Mouse (Mus musculus): ENCODE data around the gene Tpgs1.

The Tpgs1 gene

GRCm38 (mm10) chr10:79668076-79668475 is 1.1 kb upstream of the Tpgs1 start:
- CTCF ChIA-PET = no interaction called here

GRCm38 (mm10) chr10:79669576-79670057 is 448 bp downstream of the Tpgs1 start:
- CTCF ChIA-PET = interaction anchor here (1.2 kb wide), 1 partner anchor 77 kb away, joined by 3 read pairs; the partner anchor contains the start of gene Polrmt

GRCm38 (mm10) chr10:79670071-79670888 is 1.1 kb downstream of the Tpgs1 start:
- CTCF ChIA-PET = interaction anchor here (0.9 kb wide), 1 partner anchor 11 kb away, joined by 3 read pairs; no protein-coding TSS in a partner anchor

DNA sequence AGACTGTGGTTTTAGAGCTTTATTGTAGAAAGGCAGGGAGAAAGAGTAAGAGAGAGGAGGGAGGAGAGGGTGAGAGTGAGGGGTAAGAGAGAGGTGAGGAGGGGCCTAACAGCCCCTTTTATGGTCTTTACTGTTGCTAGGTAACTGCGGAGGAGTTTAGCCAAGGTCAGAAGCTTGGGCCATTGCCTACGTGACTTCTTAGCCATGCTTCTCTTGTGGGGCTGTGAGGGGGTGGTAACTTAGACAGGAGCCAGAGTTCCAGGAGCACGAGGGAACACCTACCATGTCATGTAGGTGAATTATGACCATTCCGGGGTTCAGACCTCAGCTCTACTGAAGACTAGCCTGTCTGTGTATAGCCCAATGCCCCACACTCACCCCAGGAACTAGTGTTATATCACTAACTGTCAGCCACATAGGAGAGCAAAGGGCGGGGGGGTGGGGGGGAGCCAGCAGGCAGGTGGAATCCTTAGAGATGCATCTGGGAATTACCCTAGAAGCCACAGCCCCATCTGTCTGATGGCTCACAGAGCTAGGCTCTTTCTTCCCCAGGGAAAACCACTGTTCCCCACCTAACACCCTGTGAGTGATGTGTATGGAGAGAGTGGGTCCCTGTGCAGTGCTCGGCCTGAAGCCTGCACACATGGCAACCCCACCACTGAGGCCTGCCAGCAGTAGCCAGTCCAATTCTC is 2.4 kb downstream of the Tpgs1 start:
- CTCF ChIA-PET = interaction anchor here (0.7 kb wide), 1 partner anchor 122 kb away, joined by 10 read pairs; the partner anchor contains the start of gene Palm

DNA sequence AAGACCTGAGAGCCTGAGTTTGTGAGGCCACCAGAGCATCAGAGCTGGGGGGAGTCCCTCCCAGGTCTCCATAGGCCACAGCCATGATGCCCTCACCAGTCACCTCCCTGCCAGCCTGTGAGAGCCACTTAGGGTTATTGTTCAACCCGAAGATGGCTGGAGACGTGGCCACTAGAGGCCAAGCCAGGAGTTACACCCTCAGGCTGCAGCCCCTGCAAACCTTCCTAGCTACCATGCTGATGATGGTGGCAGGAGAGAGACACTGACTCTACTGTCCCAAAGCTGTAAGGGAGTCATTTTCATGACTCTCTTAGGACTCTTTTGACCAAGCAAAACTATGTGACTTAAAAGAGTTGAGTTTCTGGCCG is 2.9 kb downstream of the Tpgs1 start:
- CTCF ChIA-PET = no interaction called here

GRCm38 (mm10) chr10:79673054-79673453 is 3.9 kb downstream of the Tpgs1 start:
- CTCF ChIA-PET = no interaction called here

DNA sequence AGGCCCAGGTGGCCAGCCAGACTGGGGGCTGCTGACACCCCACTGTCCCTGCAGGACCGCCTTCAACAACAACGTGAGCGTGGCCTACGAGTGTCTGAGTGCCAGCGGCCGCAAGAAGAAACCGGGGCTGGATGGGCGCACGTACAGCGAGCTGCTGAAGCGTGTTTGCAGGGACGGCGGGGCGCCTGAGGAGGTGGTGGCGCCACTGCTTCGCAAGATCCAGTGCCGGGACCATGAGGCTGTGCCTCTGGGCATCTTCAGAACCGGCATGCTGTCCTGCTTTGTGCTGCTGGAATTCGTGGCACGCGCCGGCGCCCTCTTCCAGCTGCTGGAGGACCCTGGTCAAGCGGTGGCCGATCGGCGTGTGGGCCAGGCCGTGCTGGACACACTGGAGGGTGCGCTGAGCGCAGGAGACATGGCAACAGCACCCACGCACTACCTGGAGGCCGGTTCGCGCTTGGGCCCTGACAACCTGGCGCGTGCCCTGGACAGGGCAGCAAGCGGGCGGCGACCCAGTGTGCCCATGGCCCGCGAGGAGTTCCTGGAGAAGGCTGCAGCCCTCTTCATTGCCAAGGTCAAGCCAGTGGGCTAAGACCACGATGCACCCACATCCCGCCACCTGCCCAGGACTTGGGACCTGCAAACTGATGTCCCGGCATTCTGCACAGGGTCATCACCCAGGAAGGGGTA is 6.3 kb downstream of the Tpgs1 start:
- CTCF ChIA-PET = interaction anchor here (0.6 kb wide), 1 partner anchor 62 kb away, joined by 5 read pairs; no protein-coding TSS in a partner anchor

GRCm38 (mm10) chr10:79680606-79681495 is 11.7 kb downstream of the Tpgs1 start:
- CTCF ChIA-PET = interaction anchor here (1.1 kb wide), 1 partner anchor 10 kb away, joined by 3 read pairs; no protein-coding TSS in a partner anchor

DNA sequence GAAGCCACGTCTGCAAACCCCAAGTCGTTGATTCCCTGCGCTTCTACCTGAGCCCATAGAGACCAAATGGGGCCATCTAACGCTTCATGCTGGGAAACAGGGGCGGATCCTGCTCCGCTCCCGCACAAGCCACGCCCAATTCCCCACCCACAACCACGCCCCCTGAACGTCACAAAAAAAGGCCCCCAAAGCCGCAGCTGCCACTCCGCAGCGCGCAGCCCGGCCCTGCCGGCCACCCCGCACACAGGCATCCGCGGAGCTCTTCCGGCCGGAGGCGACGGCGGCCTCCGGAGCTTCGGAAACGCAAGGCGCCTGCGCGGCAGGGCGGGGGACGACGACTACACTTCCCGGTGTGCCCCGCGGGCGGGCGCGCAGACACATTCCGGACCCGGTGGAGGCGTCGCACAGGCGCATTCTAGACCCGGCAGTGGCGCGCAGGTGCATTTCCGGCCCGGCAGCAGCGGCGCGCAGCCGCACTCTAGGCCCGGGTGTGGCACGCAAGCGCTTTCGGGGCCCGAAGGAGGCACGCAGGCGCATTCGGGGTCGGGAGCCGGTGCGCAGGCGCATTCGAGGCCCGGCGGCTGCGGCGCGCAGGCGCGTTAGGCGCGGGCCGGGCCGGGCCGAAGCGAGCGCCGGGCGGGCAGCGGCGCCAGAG is 12.5 kb downstream of the Tpgs1 start, which contains the start of gene Cdc34:
TSS of gene Cdc34 (plus strand) at position 605 of the 655 bp plus-strand sequence.
- CTCF ChIA-PET = interaction anchor here (1.1 kb wide), 1 partner anchor 11 kb away, joined by 3 read pairs; no protein-coding TSS in a partner anchor

DNA sequence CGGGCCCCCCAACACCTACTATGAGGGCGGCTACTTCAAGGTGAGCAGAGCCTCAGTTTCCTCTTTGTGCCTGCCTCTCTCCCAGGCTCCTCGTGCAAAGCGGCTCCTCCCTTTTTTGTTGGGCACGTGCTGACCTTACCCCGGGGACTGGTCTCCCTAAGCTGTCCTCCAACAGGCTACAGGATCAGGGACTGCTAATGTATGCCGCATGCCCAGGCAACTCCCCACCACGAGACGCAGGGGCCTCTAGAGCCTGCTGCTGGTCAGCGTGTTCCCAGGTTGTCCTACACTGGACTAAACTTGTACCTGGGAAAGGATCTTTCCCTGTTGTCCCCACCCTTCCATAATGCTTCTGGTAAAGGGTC is 13.4 kb downstream of the Tpgs1 start:
- CTCF ChIA-PET = no interaction called here

DNA sequence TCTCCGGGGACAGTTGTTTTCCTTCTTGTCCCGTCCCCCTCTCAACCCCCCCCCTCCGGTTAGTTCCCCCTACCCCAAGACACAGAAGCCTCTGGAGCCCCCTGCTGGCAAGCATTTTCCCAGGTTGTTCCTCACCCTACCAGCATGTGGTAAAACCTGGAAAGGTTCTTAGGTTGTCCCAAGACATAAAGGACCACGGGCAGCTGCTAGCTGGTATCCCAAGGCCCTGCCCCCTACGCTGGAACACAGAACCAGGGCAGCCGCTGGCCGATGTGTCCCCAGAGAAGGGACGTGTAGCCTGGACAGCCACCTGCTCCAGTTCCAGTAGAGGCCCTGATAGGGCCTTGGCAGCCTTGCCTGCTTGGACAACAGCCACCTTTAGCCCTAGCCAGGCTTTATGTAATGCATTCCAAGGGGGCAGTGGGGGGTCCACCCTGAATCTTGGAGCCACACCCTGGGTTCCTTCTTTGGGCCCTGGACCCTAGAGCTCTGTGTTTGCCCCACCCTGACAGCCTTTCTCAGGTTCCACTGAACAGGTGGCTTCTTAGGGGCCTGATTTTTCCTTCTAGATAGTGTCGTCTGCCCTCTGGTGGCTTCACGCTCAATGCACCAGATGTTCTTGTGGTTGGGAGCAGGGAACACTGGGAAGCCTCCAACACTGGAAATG is 13.9 kb downstream of the Tpgs1 start:
- CTCF ChIA-PET = no interaction called here

DNA sequence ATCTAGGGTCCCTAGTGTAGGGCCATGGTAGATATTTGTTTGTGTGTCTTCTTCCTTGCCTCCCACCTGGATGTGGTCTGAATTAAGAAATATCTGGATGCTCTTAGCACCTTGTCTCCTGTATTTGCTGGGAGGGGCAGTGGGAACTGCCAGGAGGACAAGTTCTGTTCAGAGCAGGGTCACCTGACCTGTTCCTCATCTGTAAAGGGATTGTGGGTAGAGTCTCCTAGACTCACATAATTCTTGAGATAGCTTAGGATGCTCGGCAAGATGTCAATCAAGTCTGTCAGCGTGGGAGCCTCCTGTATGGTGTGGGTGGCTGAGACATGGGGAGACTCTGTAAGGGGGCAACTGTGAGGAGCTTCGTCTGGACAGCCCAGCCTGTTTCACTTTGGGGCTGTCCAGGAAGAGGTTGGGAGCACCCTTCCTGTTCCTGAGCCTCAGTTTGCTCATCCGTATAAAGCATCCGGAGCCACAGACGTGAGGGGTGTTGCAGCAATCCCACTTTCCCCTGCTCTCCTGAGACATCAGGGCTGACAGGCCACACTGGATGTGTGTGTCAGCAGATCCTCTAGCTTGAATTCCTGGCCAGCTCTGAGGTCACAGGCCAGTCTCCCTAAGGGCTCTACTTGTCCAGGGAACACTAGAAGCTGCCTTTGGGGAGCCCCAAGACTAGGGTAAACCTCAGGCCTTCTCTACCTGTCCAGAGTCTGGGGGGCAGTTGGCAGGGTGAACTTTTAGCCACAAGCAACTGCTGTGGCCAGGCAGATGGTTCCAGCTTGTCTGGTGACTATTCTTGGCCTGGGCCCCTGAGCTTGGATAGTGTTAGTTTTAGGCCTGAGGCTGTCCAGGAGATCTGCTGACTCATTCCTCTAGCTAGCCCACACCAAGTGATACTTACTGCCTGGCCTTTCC is 14.8 kb downstream of the Tpgs1 start:
- CTCF ChIA-PET = no interaction called here

DNA sequence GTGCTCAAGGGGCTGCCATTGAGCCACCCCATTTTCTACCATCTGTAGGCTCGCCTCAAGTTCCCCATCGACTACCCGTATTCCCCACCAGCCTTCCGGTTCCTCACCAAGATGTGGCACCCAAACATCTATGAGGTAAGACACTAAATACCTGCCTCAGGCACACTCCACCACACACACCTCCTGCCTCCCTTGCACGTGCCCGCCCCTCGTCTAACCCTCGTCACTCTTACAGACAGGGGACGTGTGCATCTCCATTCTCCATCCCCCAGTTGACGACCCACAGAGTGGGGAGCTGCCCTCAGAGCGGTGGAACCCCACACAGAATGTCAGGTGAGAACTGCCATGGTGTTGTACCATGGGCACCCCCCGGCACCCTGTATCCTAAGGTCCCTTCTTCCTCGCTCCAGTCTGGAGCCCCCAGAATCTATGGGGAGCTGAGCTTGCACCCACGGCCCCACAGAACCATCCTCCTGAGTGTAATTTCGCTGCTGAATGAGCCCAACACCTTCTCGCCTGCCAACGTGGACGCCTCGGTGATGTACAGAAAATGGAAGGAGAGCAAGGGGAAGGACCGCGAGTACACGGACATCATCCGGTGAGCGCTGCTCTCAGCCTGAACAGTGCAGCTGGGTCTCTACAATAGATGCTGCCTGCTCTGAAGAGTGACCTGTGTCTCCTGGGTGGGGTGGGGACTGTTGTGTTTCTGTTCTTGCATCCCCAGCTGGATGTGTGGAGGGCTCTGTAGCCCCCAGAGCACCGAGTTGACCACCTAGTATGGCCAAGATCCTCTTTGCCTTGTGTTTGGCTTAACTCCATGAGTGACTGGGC is 15.8 kb downstream of the Tpgs1 start:
- CTCF ChIA-PET = no interaction called here

GRCm38 (mm10) chr10:79686219-79686618 is 17.1 kb downstream of the Tpgs1 start:
- CTCF ChIA-PET = interaction anchor here (0.6 kb wide), 1 partner anchor 116 kb away, joined by 6 read pairs; no protein-coding TSS in a partner anchor

- CTCF ChIA-PET = interaction anchor here (0.6 kb wide), 1 partner anchor 116 kb away, joined by 6 read pairs; no protein-coding TSS in a partner anchor
Measured at GRCm38 (mm10) chr10:79686691-79687090, 17.5 kb downstream of the Tpgs1 start.

DNA sequence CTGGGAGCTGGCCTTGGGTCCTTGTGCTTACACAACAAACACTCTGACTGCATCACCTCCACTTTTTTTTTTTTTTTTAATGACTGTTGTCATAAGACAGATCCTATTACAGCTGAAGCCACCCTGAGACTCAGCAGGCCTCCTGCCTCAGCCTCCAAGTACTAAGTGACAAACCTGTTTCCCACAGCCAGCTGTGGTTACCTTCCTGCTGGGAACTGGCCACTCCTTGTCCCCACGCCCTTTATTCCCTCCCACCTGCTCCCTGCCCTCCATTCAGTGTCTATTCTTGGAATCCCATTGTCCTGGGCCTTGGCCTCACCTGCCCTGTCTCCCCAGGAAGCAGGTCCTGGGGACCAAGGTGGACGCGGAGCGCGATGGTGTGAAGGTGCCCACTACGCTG is 18.3 kb downstream of the Tpgs1 start:
- CTCF ChIA-PET = no interaction called here

DNA sequence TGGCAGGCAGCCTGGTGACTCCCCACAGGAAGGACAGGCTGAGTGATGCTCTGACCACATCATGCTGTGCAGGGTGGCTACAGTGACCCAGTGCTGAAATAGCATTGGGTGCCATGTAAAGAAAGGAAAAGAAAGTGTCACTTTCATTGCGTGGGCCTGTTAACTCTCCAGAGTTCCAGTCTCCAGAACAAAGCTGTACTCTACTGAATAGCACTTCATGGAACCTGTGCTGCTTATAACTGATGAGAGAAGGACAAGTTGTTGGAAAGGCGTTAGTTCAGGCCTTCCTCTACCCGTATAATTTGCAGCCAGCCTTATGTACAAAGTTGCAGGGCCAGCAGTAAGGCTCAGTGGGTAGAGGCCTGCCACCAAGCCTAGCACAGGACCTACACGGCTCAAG is 19.6 kb downstream of the Tpgs1 start, which contains the start of gene Gzmm:
TSS of gene Gzmm (plus strand) at position 301 of the 400 bp plus-strand sequence.
- CTCF ChIA-PET = no interaction called here

GRCm38 (mm10) chr10:79689178-79689577 is 20.0 kb downstream of the Tpgs1 start:
- CTCF ChIA-PET = no interaction called here

Measured in spleen, embryonic (tissue).